Mouse (Mus musculus) liver, embryonic 11.5 days (tissue): ENCODE measurements at regions not wholly inside any gene's neighbourhood (a gene's known extent, or its start where the extent isn't known, plus 50 kb on each side); places are given as distances from the start of the nearest gene placed in this dataset.
A peak's percentile ranks its signal among the peaks of the same experiment; 100 is the strongest.

Experiments used
- ATAC-seq: fragments of 200-750 bp; cut with Nextera tagmentation; replicated peaks from 2 replicates; pipeline ENCODE4 v1.8.0; 2017; ENCODE audit warnings: moderate number of reproducible peaks, mild to moderate bottlenecking, moderate TSS enrichment, moderate library complexity; ENCODE audit not compliant: low FRiP score
- DNase-seq: peaks from one replicate; pipeline ENCODE4 v3.0.0-alpha.2; 2017; ENCODE audit warnings: low spot score
- H3K27ac ChIP-seq: fragments of 300-500 bp; sonication (generic); 2 replicates; pipeline ENCODE4 v1.5.1; 2014; ENCODE audit warnings: mild to moderate bottlenecking, low read depth, low read length, control low read depth
- H3K27me3 ChIP-seq: fragments of 300-500 bp; sonication (generic); replicated peaks from 2 replicates; pipeline ENCODE4 v1.6.1; 2014; ENCODE audit warnings: low read length, mixed read lengths; ENCODE audit not compliant: control insufficient read depth, insufficient read depth
- H3K36me3 ChIP-seq: fragments of 300-500 bp; sonication (generic); 2 replicates; pipeline ENCODE4 v1.6.1; 2014; ENCODE audit warnings: mild to moderate bottlenecking, low read length, moderate library complexity, mixed read lengths; ENCODE audit not compliant: control insufficient read depth, insufficient read depth
- H3K4me1 ChIP-seq: fragments of 300-500 bp; sonication (generic); replicated peaks from 2 replicates; pipeline ENCODE4 v1.6.1; 2014; ENCODE audit warnings: low read length, mixed read lengths; ENCODE audit not compliant: control insufficient read depth, insufficient read depth
- H3K4me2 ChIP-seq: fragments of 300-500 bp; sonication (generic); 2 replicates; pipeline ENCODE4 v1.6.1; 2014; ENCODE audit warnings: mild to moderate bottlenecking, control low read depth, moderate library complexity
- H3K4me3 ChIP-seq: fragments of 300-500 bp; sonication (generic); 2 replicates; pipeline ENCODE4 v1.5.1; 2014; ENCODE audit warnings: low read depth, low read length, control low read depth
- H3K9ac ChIP-seq: fragments of 300-500 bp; sonication (generic); 2 replicates; pipeline ENCODE4 v1.6.1; 2014; ENCODE audit warnings: low read depth, low read length, control low read depth
- H3K9me3 ChIP-seq: fragments of 300-500 bp; sonication (generic); 2 replicates; pipeline ENCODE4 v1.6.1; 2016; ENCODE audit warnings: low read length, inconsistent platforms, mixed read lengths; ENCODE audit not compliant: control insufficient read depth
- WGBS: fragments of 180-500 bp; shearing (Covaris S2); extraction: QIAGEN DNeasy Blood & Tissue Kit; methylation state at CpG from one replicate; pipeline ENCODE4 v1.1.7; 2014; 5-methylcytosine and 5-hydroxymethylcytosine counted together

DNA sequence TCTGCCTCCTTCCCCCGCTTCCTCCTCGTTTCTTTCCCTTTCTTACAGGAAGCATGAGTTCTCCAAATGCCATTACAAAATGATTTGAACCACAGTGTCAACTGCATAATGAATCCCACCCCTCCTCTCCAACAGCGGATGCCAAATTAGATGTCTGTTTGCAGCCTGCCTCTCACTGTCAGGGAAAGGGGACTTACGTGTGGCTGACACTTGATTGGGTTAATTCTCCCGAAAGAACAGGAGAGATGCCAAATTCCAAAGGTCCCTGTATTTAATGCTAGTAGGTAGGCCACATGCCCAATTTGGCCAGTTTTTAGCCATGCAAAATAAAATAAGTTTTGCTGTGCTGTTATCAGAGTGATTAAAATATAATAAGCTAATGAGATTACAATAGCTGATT is 525.9 kb downstream of the Ofcc1 start:
- ATAC-seq, result no peak
- no peak overlapping the region for H3K9ac ChIP-seq
- H3K4me3 ChIP-seq, result no peak overlapping the region
- H3K27ac ChIP-seq, result no peak overlapping the region
- no peak overlapping the region for H3K4me2 ChIP-seq
- no peak for DNase-seq
- H3K9me3 ChIP-seq, result no peaks in the 10 kb centered on the region
- no peaks in the 10 kb centered on the region for H3K27me3 ChIP-seq
- WGBS, result 52% methylated on average over 5 of the region's 5 CpGs
- H3K4me1 ChIP-seq, result no peaks in the 10 kb centered on the region
- no peaks in the 10 kb centered on the region for H3K36me3 ChIP-seq

DNA sequence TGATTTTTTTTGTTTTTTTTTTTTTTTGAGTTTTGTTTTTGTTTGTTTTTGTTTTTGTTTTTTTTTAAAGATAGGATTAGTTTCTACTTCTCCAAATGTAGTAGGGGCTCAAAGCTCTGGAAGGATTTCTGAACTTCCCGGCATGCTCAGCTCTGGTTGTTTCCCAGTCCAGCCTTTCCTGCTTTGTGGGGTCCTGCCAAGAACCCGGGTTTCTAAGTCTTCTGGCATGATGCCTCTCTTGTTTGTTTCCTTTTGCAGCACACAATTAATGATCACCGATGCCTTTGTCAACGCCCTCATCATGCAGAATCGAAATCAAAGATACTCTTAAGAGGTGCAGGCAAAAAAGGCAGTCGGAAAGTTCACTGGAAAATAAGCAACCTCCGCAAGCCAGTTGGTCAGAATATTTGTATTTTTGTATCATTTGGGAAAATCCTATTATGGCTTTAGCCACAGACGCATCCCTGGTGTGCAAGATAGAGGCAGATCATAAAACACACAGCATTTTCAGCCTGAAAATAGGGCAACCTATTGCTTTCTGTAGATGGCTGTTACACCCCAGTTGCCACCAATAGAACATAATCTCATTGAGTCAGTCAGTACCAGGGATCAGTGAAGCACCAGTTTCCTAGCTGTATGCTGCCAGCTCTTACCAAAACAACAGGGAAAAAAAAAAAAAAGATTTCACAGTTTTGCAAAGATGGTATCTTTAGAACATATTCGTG is 526.6 kb downstream of the Ofcc1 start:
- WGBS, result 75% methylated on average over 9 of the region's 9 CpGs
- Histone ChIP-seq H3K36me3 (no peaks in the 10 kb centered on the region), H3K27ac (no peak overlapping the region), H3K27me3 (no peaks in the 10 kb centered on the region), H3K9ac (no peak overlapping the region), H3K4me1 (no peaks in the 10 kb centered on the region), H3K4me3 (no peak overlapping the region), H3K4me2 (no peak overlapping the region), H3K9me3 (no peaks in the 10 kb centered on the region)
- no peak for ATAC-seq
- DNase-seq, result no peak

- Histone ChIP-seq H3K9me3 (no peaks in the 10 kb centered on the region), H3K4me1 (no peaks in the 10 kb centered on the region), H3K27me3 (peaks cover 8% of the 10 kb centered on the region; the same call in 1 of the 2 replicates), H3K9ac (no peak overlapping the region), H3K4me2 (peak overlapping the region; percentile 44), H3K27ac (no peak overlapping the region), H3K36me3 (no peaks in the 10 kb centered on the region), H3K4me3 (peak overlapping the region; percentile 28)
- no peak for ATAC-seq
- DNase-seq, result peak; percentile 35
- WGBS, result 5% methylated on average over 20 of the region's 20 CpGs
These were observed 537.2 kb downstream of the Ofcc1 start for GRCm38 (mm10) chr13:39823965-39824555.

DNA sequence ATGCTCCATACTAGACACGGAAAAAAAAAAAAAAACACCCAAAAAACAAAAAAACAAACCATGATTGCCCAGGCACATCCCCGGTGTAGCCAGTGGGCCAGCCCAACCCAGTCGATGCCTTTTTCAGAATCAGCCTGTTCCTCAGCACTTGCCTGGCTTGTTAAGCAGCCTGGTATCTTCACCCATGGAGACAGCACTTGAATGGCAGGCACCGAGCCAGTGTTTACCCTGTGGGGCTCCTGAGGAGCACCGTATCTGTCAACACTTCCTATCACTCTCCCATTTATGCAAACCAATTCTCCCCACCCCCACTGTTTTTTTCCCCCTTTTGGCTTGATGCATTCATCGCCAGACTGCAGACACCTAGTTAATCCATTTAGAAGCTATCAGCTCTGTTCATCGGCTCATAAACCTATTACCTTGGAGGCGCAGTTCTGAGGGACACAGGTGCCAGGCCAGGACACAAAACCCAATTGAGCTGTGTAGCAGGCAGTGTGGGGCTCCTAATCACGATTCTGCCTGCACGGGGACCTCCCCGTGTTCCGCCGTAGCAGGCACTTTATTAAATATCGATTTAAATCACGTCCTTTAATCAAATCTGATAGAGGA is 537.8 kb downstream of the Ofcc1 start:
- H3K4me2 ChIP-seq, result peak overlapping the region; percentile 44

GRCm38 (mm10) chr13:39774554-39774953 is 586.7 kb downstream of the Ofcc1 start:
- H3K4me1 ChIP-seq, result no peaks in the 10 kb centered on the region
- no peak overlapping the region for H3K4me3 ChIP-seq
- ATAC-seq, result no peak
- no peak overlapping the region for H3K4me2 ChIP-seq
- no peak for DNase-seq
- no peaks in the 10 kb centered on the region for H3K9me3 ChIP-seq
- H3K9ac ChIP-seq, result no peak overlapping the region
- no peaks in the 10 kb centered on the region for H3K27me3 ChIP-seq
- H3K36me3 ChIP-seq, result no peaks in the 10 kb centered on the region
- 70% methylated on average over 5 of the region's 5 CpGs for WGBS
- no peak overlapping the region for H3K27ac ChIP-seq

More for the DNA sequence above, 537.8 kb downstream of the Ofcc1 start:
- Histone ChIP-seq H3K4me3 (no peak overlapping the region; the same call in 1 of the 2 replicates), H3K4me1 (no peaks in the 10 kb centered on the region), H3K36me3 (no peaks in the 10 kb centered on the region), H3K27ac (no peak overlapping the region), H3K9me3 (no peaks in the 10 kb centered on the region), H3K9ac (no peak overlapping the region), H3K27me3 (peaks cover 8% of the 10 kb centered on the region; the same call in 1 of the 2 replicates)
- DNase-seq (no peak), ATAC-seq (no peak)
- 17% methylated on average over 15 of the region's 15 CpGs for WGBS

- 86% methylated on average over 8 of the region's 8 CpGs for WGBS
- no peak for ATAC-seq
- no peaks in the 10 kb centered on the region for H3K9me3 ChIP-seq
These were observed 587.1 kb downstream of the Ofcc1 start for GRCm38 (mm10) chr13:39774111-39774510.

DNA sequence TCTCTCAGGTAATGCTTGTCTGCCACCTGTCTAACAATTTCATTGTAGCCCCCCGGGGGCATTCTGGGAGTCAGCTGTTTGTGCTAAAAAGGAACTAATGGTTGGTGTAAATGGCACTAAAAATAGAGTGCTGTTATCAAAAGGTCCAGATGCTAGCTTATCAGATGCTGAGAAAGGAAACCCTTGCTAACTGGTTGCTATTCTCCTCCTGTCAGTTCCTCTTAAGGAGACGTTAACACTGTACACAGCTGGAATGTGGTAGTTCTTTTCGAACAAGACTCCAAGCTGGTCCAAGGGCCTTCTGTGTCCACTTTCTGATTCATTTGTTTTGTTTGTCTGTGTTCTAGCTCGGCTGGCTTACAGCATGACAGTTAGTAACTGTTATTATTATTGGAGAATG is 592.0 kb downstream of the Ofcc1 start:
- Histone ChIP-seq H3K27me3 (no peaks in the 10 kb centered on the region), H3K4me3 (no peak overlapping the region), H3K4me2 (no peak overlapping the region), H3K27ac (no peak overlapping the region), H3K9ac (no peak overlapping the region), H3K4me1 (peaks cover 2% of the 10 kb centered on the region; the same call in 1 of the 2 replicates), H3K36me3 (no peaks in the 10 kb centered on the region), H3K9me3 (no peaks in the 10 kb centered on the region)
- WGBS, result 26% methylated on average over 4 of the region's 4 CpGs
- ATAC-seq, result no peak
- no peak for DNase-seq

More at GRCm38 (mm10) chr13:39774111-39774510, 587.1 kb downstream of the Ofcc1 start:
- Histone ChIP-seq H3K4me1 (peaks cover 2% of the 10 kb centered on the region; the same call in 1 of the 2 replicates), H3K4me2 (no peak overlapping the region), H3K36me3 (no peaks in the 10 kb centered on the region), H3K9ac (no peak overlapping the region), H3K4me3 (no peak overlapping the region), H3K27ac (no peak overlapping the region), H3K27me3 (no peaks in the 10 kb centered on the region)
- DNase-seq, result no peak

DNA sequence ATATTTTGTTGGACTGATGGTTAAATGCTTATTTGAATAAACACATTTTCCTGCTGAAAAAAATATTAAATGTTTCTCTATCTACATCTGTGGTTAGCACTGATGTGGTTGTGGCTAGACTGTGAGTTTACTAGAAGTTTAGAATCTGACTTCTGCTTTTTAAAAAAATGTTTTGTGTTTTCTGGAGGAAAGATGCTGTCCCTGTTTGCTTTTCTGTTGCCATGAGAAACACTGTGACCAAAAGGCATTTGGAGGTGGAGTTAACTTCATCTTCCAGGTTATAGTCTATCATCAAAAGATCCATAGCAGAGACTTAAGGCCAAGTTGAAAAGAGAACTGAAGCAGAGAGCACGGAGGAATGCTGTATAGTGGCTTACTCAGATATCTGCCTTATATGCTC is 594.4 kb downstream of the Ofcc1 start:
- no peak overlapping the region for H3K9ac ChIP-seq
- H3K4me3 ChIP-seq, result no peak overlapping the region
- no peaks in the 10 kb centered on the region for H3K27me3 ChIP-seq
- no peak overlapping the region for H3K27ac ChIP-seq
- H3K4me1 ChIP-seq, result peaks cover 2% of the 10 kb centered on the region; the same call in 1 of the 2 replicates
- no peaks in the 10 kb centered on the region for H3K9me3 ChIP-seq
- ATAC-seq (no peak), DNase-seq (no peak)
- H3K4me2 ChIP-seq, result no peak overlapping the region
- H3K36me3 ChIP-seq, result no peaks in the 10 kb centered on the region
- WGBS, result 44% methylated on average over 1 of the region's 1 CpGs
